Mouse (Mus musculus): Measurements from ENCODE around the gene Capn12.

The Capn12 gene

DNA sequence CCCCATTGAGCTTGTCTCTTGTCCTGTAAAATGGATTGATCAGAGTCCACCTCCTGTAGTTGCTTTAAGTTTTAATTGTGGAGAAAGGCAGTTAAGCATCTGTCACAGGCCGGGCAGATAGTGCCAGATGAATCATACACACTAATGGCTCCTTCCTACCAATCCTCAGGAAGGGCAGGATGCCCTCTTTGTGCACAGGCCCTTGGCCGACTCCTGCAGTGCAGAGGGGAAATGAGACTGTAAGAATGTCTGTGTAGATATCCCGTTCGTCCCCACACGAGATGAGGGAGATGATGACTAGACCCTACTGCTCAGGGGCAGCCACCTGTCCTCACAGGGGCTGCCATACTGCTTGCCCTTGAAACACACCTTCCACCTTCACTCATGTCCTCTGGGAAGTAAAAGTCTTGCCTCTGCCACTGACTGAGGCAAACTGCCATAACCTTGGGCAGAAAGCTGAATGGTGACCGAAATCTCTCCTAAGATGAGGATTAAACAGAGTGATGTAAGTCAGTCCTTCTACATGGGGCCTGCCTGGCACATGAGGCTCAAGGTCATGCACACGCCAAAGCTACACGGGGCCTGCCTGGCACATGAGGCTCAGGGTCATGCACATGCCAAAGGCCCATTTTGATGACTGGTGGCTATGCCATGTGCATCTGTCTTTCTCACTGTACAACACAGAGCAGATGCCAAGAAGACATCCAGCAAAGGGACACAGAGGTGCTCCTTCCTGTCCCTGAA, 40.7 kb downstream of the Capn12 start:
- DNase-seq = peak in 1 of 2 experiments; percentile 44

DNA sequence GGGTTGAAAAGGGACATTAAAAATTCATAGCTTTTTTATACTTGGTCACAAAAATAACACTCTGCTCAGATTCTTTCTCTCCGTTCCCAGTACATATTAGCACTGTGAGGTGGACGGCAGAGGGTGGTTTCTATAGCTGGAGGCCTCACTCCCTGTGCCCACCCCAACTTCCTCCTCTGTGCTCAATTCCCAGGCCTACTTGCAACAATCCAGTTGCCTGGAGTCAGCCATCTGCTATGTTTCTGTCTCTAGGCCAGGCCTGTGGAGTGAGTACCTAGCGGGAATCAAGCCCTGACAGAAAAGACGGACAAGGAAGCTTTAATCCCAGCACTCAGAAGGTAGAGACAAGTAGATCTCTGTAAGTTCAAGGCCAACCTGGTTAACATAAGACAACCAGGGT, 41.4 kb downstream of the Capn12 start:
- peak; percentile 42 to 57 for DNase-seq

DNA sequence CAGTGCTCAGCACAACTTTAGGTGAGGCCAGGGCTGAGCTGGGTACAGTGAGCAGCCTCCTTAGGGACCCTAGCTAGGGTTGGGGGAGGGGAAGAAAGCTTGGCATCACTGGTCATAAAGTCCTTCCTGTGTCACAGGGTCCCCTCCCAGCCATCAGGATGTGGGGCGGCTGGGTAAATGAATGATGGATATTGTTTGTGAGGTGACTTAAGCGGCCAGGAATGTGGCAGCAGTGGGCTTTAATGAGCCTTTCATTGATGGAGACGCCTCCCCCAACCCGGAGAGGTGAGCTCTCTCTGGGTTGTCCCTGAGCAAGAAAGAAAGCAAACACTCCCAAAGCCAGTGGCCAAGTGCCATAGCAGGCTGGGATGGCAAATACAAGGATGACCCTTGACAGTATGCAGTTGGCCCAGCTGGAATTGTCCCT, 42.7 kb downstream of the Capn12 start:
- DNase-seq = no peak

DNA sequence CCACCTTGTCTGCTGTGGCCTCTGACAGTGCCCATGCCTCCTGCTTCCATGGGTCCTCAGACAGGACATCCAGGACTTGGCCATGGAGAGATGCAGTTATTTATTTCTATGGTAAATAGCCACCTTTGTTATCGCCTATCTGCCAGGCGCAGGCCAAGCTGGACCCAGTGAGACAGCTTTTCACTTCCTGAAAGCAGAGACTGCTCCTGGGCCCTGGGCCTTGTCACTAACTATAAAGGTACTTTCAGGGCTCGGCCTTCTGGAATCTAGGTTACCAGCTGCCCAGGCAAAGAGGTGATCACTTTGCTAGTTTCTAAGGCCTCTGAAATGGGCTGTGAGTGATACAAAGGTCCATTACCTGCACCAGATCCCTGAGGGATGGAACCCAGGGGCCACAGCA, 43.6 kb downstream of the Capn12 start:
- no peak for DNase-seq

DNA sequence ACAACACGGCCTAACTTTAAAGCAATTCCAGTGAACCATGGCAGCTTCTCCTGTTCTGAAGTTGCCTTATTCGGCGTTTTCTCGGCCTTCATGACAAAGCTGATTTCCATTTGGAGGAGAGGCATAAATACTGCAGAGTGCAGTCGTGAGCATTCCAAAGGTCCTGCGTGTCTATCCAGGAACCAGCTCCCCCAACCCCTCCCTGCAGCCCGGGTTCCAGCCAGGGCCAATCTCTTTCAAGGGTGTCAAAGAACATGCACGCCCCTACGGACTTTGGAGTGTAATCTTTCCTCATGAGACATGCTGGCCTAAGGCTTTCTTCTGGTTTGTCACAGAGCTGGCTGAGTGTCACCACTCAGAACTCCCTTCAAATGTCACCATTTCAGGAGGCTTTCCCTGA, 44.1 kb downstream of the Capn12 start:
- DNase-seq = no peak

DNA sequence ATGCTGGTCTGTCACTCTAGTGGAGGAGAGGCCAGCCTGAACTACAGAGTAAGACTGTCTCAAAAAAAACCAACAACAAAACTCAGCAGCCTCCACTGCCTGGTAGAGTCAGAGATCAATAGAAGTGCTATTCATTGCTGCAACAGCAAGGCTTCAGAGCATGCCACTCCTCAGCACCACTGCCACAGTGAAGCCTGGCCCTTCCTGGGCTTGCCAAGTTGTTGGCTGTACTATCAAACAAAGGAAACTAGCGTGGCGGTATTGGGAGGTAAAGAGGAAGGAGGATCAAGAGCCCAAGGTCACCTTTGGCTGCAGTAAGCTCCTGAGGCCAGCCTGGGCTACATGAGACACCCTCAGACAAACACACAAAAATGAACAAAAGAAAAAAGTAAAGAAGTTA, 45.0 kb downstream of the Capn12 start:
- DNase-seq = no peak

DNA sequence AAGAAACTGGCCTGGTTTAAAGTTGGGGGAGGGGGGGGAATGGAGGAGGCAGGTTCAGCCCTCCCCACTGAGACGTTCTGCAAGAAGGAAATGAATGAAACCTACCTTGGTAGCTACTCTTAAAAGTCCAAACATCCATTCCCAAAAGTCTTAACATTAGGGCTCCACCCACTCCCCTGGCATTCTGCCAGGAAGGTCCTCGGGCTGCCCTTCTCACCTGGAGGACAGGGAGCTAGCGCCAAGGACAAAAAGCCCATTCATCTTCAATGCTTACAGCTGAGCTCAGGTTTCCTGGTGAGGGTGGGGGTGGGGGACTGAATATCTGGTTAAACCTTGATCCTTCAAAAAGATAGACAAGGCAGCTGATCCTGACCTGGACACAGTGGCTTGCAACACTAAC, 48.2 kb downstream of the Capn12 start:
- DNase-seq = peak; percentile 32

DNA sequence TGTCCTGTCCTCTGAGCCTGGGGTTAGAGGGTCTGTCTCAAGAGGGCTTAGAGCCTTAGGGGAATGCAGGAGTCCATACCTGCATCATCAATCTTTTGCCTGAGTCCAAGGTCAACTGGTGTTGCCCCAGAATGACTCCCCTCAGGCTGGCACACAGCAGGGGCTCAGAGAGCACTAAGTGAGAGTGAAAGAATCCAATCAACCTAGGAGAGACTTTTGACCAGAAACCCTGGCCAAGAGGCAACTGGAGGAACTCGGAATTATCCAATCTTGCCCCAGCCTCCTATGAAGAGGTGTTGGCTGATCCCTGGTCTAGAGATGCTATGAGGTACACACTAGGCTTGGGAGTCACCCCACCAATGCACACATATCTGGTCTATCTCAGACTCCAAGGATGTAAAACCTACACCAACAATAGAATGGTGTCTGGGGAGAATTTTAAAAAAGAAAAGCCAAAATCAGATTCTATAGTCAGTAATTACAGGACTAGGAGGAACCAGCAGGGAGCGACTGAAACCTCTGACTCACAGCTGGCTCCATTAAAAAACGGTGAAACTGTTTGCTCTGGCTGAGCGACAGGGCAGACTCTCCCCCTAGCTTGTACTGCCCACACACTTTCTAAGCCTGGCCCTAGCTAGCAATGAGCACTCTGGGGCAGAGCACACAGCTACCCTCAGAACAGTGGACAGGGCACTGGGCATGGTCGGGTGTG, 49.3 kb downstream of the Capn12 start:
- no peak for DNase-seq

DNA sequence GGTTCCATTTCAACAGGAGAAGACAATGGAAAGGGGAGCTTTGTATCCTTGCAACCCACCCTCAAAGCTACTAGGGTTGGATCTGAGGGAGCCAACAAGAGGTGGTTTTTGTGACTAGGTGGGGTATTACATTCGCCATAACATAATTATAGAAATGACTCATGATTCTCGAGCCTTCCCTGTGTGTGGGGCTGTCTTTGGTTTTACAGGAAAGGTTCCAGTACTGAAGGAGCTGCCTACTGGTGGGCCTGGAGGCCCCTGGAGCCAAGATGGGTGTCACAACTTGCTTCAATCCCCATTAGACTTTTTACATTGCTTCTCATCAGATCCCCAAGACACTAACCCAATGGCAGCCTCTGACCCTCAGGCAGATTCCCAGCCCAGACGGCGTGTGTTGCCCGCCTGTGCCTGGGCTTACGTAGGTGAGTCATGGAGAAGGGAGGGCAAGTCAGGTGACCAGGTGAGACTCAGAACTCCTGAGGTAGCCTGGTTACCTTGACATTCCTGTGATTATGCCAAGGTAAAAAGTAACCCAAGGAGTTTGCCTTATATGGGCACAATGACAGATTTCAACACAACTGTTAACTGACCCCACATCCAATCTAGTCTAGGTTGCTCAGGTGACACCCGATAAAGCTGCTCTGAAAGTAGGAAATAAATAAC, 49.9 kb downstream of the Capn12 start:
- no peak for DNase-seq

DNA sequence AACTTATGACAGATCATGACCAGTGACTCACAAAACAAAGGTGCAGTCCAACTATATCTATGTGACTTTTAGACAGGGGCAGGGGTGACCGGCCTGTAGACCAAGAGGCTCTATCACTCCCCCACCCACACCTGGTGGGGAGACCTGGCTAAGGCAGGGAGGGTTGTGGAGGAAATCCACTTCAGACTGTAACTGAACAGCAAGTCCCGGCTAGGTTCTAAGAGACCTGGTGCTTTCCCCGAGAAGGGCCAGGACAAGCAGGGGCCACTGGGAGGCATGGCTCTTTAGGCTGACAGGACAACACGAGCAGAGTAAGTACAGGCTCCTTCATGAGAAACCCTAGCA, 50.4 kb downstream of the Capn12 start:
- no peak for DNase-seq

DNA sequence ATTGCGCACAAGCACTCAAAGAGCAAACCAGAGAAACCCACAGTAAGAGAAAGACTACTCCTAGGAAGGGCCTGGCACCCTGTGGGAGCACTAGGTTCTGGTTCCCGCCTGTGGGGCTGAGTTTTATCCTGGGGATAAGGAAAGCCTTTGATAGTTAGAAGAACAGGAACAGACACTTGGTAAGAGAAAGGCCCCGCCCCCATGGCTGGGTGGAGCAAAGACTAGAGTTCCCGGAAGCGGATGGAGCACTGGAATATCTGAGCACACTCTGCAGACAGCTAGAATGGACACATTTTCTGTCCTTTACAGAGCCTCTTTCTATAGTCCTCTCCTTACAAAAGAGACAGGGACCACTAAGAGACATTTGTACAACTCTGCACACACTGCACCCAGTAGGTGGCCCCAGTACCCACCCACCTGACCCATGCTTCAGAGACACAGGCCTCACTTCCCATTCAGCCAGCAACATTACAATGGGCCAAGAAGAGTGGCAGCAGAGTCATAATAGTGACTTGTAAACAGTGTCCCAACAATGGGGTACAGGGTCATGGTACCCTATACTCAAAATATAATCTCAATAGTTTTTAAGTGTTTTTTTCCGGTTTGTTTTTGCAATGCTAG, 51.3 kb downstream of the Capn12 start:
- DNase-seq = no peak

DNA sequence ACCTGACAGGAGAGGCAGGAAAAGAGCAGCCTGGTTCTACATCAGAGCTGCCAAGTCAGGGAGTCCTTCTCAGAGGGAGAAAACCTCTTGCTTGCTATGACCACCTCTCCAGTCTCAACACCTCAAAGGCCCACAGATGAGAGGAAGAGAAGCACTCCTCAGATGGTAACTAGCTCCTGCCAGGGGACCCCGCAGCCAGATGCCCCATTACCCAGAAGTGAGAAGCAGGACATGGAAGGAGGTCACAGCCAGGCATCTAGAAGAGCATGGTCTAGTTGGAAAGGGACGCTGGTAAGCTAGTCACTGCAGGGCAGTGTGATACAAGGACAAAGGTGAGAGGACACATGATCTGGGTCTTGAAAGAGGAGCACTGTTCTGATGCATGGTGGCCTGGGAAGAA, 52.6 kb downstream of the Capn12 start:
- no peak for DNase-seq

DNA sequence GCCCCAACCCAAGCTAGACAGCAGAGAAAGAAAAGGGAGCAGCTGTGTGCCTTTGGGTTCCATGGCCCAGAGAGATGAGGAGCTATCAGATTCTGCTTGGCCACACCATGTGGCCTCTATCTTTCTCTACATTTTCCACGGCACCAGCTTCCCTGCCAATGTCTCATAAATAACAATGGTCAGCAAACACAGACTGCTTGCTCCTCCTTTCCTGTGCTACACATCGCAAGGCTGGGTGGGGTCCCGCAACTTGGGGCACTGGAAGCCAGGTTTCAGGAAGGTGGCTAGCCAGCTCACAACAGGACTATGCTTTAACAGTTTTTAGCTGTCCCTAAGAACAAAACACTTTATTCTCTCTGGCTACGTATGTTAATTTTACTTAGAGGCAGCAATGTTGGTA, 55.6 kb downstream of the Capn12 start:
- no peak for DNase-seq

DNA sequence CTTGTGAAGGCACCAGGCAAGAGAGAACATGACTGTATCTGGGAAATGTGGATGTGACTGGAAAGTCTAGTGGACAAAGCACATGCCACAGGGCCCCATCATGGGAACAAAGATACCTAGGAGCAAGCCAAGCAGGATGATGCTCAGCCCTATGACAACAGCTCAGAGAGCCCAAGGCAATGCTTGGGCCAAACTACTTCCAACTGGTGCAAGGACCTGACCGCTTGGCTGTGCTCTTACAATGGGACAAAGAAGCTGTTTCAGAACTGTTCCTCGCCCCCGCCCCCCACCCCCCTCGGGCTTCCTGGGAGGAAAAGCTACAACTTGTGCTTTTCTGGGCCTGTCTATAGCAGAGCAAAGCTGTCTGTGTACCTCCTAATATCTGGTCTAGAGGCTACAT, 57.4 kb downstream of the Capn12 start:
- no peak for DNase-seq

DNA sequence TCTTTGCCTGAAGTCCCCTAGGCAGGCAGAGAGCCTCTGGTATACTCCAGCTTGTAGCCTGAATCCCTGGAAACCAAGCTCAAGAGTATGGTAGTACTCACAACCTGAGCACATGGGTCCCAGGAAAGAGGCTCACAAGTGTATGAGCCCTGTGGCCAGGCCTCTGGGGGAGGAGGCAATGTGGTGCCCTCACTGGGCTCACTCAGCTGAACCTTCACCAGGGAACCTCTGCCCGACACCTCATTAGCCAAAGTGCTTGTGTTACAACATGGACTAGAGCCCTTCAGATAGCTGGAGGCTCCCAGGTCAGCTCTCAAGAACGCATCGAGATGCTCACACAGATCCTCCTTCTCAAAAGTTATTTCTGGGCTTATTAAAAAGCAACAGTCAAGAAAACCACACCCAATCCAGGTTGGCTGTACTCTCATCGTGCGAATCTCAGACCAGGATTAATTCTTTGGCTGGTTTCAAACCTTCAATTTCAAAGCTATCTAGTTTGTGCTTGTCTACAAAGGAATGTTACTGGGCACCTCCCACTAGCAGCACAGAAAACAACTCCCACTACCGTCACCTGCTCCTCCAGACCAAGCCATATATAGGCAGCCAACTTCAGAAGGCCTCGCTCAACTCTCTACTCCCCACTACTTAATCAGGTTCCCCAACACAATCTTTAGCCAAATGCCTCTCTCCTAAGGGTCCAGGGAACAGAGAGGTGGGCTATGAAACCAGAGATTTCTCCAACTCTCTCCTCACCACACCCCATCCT, 58.4 kb downstream of the Capn12 start:
- DNase-seq = no peak

DNA sequence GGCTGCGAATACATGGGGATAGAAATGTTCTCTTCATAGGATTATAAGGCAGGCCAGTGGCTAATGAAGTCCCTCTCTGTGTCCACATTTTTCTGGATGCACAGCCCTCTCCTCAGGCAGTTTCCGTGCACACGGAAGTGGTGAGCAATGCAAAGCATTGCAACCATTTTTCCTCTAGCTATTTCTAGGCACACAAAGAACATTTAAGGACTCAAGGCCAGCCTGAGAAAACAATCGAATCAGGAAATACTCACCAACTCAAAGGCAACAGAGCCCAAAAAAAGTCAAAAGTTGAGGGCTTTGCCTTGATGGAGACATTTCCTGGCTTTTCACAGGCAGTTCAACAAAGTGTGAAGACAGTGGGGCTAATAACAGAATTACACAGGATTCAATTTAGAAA, 59.9 kb downstream of the Capn12 start:
- no peak for DNase-seq

DNA sequence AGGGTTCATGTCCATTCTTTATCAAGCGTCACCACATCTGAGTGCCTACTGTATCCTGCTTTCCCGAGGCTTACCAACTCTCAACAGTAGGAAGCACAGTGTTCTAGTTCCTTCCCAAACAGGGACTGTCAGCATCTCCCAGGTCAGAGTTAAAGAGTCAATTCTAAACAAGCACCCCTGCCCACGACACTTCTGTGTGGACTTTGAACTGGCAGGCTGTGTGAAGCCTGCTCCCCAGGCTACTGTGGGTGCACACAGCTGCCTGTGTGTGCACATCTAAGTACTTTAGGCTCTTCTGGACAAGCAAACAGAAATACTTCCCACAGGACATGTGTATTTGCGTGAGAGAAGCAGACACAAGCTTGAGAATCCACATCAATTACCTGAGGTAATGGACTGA, 60.3 kb downstream of the Capn12 start:
- no peak for DNase-seq
